Mouse (Mus musculus): ENCODE results near the gene Psma4.

Psma4 gene

DNA sequence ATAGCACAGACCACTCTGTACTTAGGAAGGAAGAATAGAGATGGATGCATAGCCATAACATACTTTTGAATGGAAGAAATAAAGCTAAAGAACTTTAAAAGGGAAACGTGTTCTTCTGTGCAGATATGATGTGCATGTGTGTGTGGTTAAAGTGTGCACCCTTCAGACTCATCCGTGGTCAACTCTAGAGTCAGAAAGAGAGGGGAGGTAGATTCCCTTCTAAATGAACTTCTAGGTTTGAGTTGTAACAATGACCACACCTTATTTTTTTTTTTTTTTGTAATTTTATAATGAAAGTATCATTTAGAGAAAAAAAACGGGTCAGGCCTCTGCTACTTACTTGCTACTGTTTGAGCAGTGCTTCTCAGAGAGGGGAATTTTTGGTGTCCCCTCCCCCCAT, 39.8 kb downstream of the Psma4 start:
- DNase-seq, result no peak

DNA sequence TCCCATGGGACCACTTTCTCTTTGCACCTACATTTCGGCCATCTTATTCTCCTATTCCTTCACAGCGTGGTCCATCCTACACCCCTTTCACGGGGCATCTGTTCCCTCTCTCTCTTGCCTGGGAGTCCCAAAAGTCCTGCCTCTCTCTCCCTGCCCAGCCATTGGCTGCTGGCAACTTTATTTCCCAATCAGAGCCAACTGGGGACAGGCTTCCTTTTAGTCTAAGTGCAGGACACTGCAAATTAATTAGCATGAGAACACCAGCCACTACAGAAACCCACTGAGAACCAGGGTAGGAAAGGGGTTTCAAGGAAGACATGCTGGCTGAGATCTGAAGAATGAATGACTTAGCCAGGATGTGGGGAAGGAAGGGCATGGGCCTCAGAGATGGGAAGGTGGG, 43.8 kb downstream of the Psma4 start:
- DNase-seq, result no peak

DNA sequence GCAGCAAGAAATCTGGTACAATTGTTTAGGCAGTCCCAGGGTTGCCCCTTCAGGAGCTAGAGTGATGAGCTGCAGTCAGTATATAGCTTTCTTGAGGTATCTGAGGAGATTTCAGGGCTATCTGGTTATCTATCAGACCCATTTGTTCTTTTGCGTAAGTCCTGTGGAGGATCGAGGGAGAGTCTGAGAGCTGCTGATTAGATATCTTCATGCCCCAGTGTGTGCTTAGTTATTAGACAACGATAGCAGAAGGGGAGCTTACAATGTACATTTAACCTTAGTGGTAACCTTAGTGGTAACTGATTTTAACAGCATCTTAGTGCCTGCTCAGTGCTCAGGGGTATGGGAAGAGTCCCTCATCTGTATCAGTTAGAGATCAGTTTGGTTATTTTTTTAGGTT, 45.1 kb downstream of the Psma4 start:
- DNase-seq, result no peak

DNA sequence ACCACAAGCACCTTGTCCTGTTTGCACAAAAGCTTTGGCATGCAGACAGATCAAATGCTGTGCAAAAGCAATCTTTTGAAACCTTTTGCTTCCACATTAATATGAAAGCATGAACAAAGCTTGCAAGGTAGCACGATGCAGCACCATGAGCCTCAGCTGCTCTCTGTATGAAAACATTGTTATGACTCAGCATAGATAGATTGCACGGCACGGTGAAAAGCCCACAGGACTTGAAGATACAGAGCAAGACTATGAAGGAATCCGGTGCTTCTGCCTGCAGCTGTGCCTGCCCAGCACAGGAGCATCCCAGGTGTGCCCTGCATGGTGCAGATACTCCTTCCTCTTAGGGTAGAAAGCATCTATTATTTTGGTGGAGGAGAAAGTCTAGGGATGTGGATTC, 53.0 kb downstream of the Psma4 start:
- no peak for DNase-seq
